Mouse (Mus musculus): ENCODE data around the gene St6galnac3. TPM values are rescaled to one million over a fixed set of nuclear protein-coding genes. Genes with fewer than 3 reads are reported as not detected.

Gene St6galnac3
- polyA plus RNA-seq, 1 experiment from 2014 or later, result 38.4 TPM

GRCm38 (mm10) chr3:153509643-153510042 lies 215.3 kb downstream of the St6galnac3 start:
- no peaks in the 10 kb centered on the region for H3K9me3 ChIP-seq
- no peak overlapping the region for H3K4me3 ChIP-seq
- peaks cover 34% of the 10 kb centered on the region for H3K4me1 ChIP-seq
- 0 out of 2 replicates have a peak, but pooled peaks cover 4% of the 10 kb centered on the region for H3K36me3 ChIP-seq
- WGBS, result 51% methylated on average over 4 of the region's 4 CpGs
- H3K27ac ChIP-seq, result no peak overlapping the region
- peaks cover 12% of the 10 kb centered on the region for H3K27me3 ChIP-seq (ENCODE audit: insufficient read depth, poor library complexity, severe bottlenecking)
- DNase-seq (ENCODE audit: low spot score), result no peak

GRCm38 (mm10) chr3:153509029-153509428 lies 215.9 kb downstream of the St6galnac3 start:
- Histone ChIP-seq H3K27me3 (ENCODE audit: insufficient read depth, poor library complexity, severe bottlenecking) (peaks cover 12% of the 10 kb centered on the region), H3K9me3 (no peaks in the 10 kb centered on the region), H3K36me3 (0 out of 2 replicates have a peak, but pooled peaks cover 4% of the 10 kb centered on the region), H3K27ac (no peak overlapping the region), H3K4me1 (peaks cover 30% of the 10 kb centered on the region), H3K4me3 (no peak overlapping the region)
- no peak for DNase-seq (ENCODE audit: low spot score)
- 92% methylated on average over 3 of the region's 3 CpGs for WGBS

GRCm38 (mm10) chr3:153508592-153508991 lies 216.4 kb downstream of the St6galnac3 start:
- Histone ChIP-seq H3K27me3 (ENCODE audit: insufficient read depth, poor library complexity, severe bottlenecking) (peaks cover 12% of the 10 kb centered on the region), H3K9me3 (no peaks in the 10 kb centered on the region), H3K36me3 (0 out of 2 replicates have a peak, but pooled peaks cover 4% of the 10 kb centered on the region), H3K4me1 (peaks cover 30% of the 10 kb centered on the region), H3K27ac (no peak overlapping the region), H3K4me3 (no peak overlapping the region)
- DNase-seq (ENCODE audit: low spot score), result no peak
- WGBS, result 91% methylated on average over 2 of the region's 2 CpGs

GRCm38 (mm10) chr3:153507599-153507998 lies 217.4 kb downstream of the St6galnac3 start:
- H3K36me3 ChIP-seq, result 0 out of 2 replicates have a peak, but pooled peaks cover 4% of the 10 kb centered on the region
- no peaks in the 10 kb centered on the region for H3K9me3 ChIP-seq
- H3K27me3 ChIP-seq (ENCODE audit: insufficient read depth, poor library complexity, severe bottlenecking), result peaks cover 2% of the 10 kb centered on the region; the same call in 1 of the 2 replicates
- H3K27ac ChIP-seq, result no peak overlapping the region
- no peak for DNase-seq (ENCODE audit: low spot score)
- no peak overlapping the region for H3K4me3 ChIP-seq
- WGBS, result 87% methylated on average over 2 of the region's 2 CpGs
- peaks cover 26% of the 10 kb centered on the region for H3K4me1 ChIP-seq

- 0 out of 2 replicates have a peak, but pooled peaks cover 4% of the 10 kb centered on the region for H3K36me3 ChIP-seq
- 77% methylated on average over 4 of the region's 4 CpGs for WGBS
- no peaks in the 10 kb centered on the region for H3K27me3 ChIP-seq (ENCODE audit: insufficient read depth, poor library complexity, severe bottlenecking)
- no peak overlapping the region for H3K27ac ChIP-seq
- no peaks in the 10 kb centered on the region for H3K4me1 ChIP-seq
- H3K9me3 ChIP-seq, result no peaks in the 10 kb centered on the region
- no peak for DNase-seq (ENCODE audit: low spot score)
- H3K4me3 ChIP-seq, result no peak overlapping the region
Observed at GRCm38 (mm10) chr3:153502488-153502887, 222.5 kb downstream of the St6galnac3 start.

- no peaks in the 10 kb centered on the region for H3K9me3 ChIP-seq
- H3K27ac ChIP-seq, result no peak overlapping the region
- no peaks in the 10 kb centered on the region for H3K4me1 ChIP-seq
- no peak overlapping the region for H3K4me3 ChIP-seq
- WGBS, result 59% methylated on average over 3 of the region's 3 CpGs
- no peak for DNase-seq (ENCODE audit: low spot score)
- H3K27me3 ChIP-seq (ENCODE audit: insufficient read depth, poor library complexity, severe bottlenecking), result no peaks in the 10 kb centered on the region
- H3K36me3 ChIP-seq, result 0 out of 2 replicates have a peak, but pooled peaks cover 4% of the 10 kb centered on the region
Observed at GRCm38 (mm10) chr3:153501333-153501877, 223.6 kb downstream of the St6galnac3 start.

- no peaks in the 10 kb centered on the region for H3K27me3 ChIP-seq (ENCODE audit: insufficient read depth, poor library complexity, severe bottlenecking)
- no peak overlapping the region for H3K4me3 ChIP-seq
- no peaks in the 10 kb centered on the region for H3K36me3 ChIP-seq
- DNase-seq (ENCODE audit: low spot score), result no peak
- no peak overlapping the region for H3K27ac ChIP-seq
- no peaks in the 10 kb centered on the region for H3K9me3 ChIP-seq
- WGBS, result 46% methylated on average over 1 of the region's 1 CpGs
- peaks cover 18% of the 10 kb centered on the region for H3K4me1 ChIP-seq
Observed at GRCm38 (mm10) chr3:153492986-153493385, 232.0 kb downstream of the St6galnac3 start.

- Histone ChIP-seq H3K4me3 (no peak overlapping the region), H3K36me3 (no peaks in the 10 kb centered on the region; the same call in 1 of the 2 replicates), H3K27ac (no peak overlapping the region), H3K27me3 (ENCODE audit: insufficient read depth, poor library complexity, severe bottlenecking) (no peaks in the 10 kb centered on the region), H3K9me3 (no peaks in the 10 kb centered on the region), H3K4me1 (peaks cover 22% of the 10 kb centered on the region)
- 90% methylated on average over 9 of the region's 9 CpGs for WGBS
- DNase-seq (ENCODE audit: low spot score), result peak; percentile 42
Observed at GRCm38 (mm10) chr3:153489718-153490117, 235.3 kb downstream of the St6galnac3 start.

- Histone ChIP-seq H3K27me3 (ENCODE audit: insufficient read depth, poor library complexity, severe bottlenecking) (no peaks in the 10 kb centered on the region), H3K36me3 (no peaks in the 10 kb centered on the region; the same call in 1 of the 2 replicates), H3K9me3 (no peaks in the 10 kb centered on the region), H3K27ac (no peak overlapping the region), H3K4me3 (no peak overlapping the region), H3K4me1 (peaks cover 22% of the 10 kb centered on the region)
- DNase-seq (ENCODE audit: low spot score), result peak; percentile 67
- 63% methylated on average over 5 of the region's 5 CpGs for WGBS
Observed at GRCm38 (mm10) chr3:153488931-153489330, 236.0 kb downstream of the St6galnac3 start.

- Histone ChIP-seq H3K27ac (no peak overlapping the region), H3K36me3 (no peaks in the 10 kb centered on the region; the same call in 1 of the 2 replicates), H3K27me3 (ENCODE audit: insufficient read depth, poor library complexity, severe bottlenecking) (no peaks in the 10 kb centered on the region), H3K9me3 (no peaks in the 10 kb centered on the region), H3K4me1 (peaks cover 10% of the 10 kb centered on the region), H3K4me3 (no peak overlapping the region)
- 74% methylated on average over 5 of the region's 5 CpGs for WGBS
- DNase-seq (ENCODE audit: low spot score), result peak; percentile 54
Observed at GRCm38 (mm10) chr3:153485176-153485575, 239.8 kb downstream of the St6galnac3 start.

- Histone ChIP-seq H3K4me3 (no peak overlapping the region), H3K27me3 (ENCODE audit: insufficient read depth, poor library complexity, severe bottlenecking) (no peaks in the 10 kb centered on the region), H3K4me1 (peaks cover 10% of the 10 kb centered on the region), H3K27ac (no peak overlapping the region), H3K9me3 (no peaks in the 10 kb centered on the region), H3K36me3 (no peaks in the 10 kb centered on the region; the same call in 1 of the 2 replicates)
- 72% methylated on average over 7 of the region's 7 CpGs for WGBS
- peak; percentile 43 for DNase-seq (ENCODE audit: low spot score)
Observed at GRCm38 (mm10) chr3:153484701-153485100, 240.3 kb downstream of the St6galnac3 start.

- peak; percentile 65 for DNase-seq (ENCODE audit: low spot score)
- H3K27ac ChIP-seq, result no peak overlapping the region
- peaks cover 6% of the 10 kb centered on the region for H3K4me1 ChIP-seq
- H3K36me3 ChIP-seq, result no peaks in the 10 kb centered on the region; the same call in 1 of the 2 replicates
- WGBS, result 89% methylated on average over 4 of the region's 4 CpGs
- no peaks in the 10 kb centered on the region for H3K27me3 ChIP-seq (ENCODE audit: insufficient read depth, poor library complexity, severe bottlenecking)
- H3K4me3 ChIP-seq, result no peak overlapping the region
- H3K9me3 ChIP-seq, result no peaks in the 10 kb centered on the region
Observed at GRCm38 (mm10) chr3:153483691-153484090, 241.3 kb downstream of the St6galnac3 start.

- 90% methylated on average over 11 of the region's 11 CpGs for WGBS
- no peaks in the 10 kb centered on the region; the same call in 1 of the 2 replicates for H3K36me3 ChIP-seq
- no peaks in the 10 kb centered on the region for H3K9me3 ChIP-seq
- H3K27me3 ChIP-seq (ENCODE audit: insufficient read depth, poor library complexity, severe bottlenecking), result no peaks in the 10 kb centered on the region
- peak; percentile 27 for DNase-seq (ENCODE audit: low spot score)
- no peak overlapping the region for H3K4me3 ChIP-seq
- H3K4me1 ChIP-seq, result peaks cover 4% of the 10 kb centered on the region
- no peak overlapping the region for H3K27ac ChIP-seq
Observed at GRCm38 (mm10) chr3:153482098-153482497, 242.9 kb downstream of the St6galnac3 start.

Measured in heart, embryonic 10.5 days (tissue).